Mouse (Mus musculus) retina, adult 2 months (tissue): ENCODE data around the gene Ttk.

Source experiments
- DNase-seq: peaks from one replicate; pipeline ENCODE4 v3.0.0-alpha.2; 2012; ENCODE audit warnings: low read depth, low spot score

Ttk gene

DNA sequence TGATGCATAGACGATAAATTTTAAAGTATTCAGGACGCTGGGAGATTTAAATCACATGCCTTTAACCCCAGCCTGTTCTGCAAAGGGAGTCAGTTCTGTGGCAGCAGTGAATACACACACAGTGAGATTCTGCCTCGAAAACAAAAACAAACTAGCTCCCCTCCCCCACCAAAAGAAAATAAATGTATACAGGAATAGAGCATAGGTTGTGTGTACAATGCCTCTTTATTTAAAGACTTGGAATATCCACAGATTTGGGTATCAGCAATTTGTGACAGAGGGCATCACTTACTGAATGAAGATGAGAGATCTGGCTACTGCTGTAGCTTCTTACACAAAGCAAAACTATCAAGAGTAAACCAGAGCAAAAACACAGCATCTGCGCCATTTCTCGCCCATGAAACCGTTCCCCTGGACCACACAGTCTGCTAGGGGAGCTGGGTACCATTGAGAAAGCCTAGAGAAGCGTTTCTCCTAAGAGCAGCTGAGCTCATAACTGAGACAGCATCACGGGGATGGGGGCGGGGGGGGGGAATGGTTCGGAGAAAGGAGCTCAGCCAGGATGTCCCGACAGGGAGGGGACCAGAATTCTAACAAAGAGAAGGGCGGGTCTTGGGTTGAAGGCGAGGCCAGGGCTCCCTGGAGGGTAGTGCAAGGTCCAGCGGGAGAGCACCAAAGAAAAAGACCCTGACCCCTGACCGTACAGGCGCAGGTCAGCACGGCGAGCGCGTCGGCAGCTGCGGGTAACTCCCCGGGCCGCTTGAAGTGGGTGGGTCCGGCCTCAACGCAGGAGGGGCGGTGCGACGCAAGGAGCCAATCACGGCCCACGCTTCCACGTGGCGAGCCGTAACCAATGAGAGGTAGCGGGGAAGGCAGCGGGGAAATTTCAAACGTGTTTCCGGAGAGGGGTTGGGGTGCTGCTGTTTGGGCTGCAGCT, at the start of gene Ttk:
TSS of gene Ttk (plus strand) at position 879 of the 937 bp plus-strand sequence.
- DNase-seq: peak; percentile 64

DNA sequence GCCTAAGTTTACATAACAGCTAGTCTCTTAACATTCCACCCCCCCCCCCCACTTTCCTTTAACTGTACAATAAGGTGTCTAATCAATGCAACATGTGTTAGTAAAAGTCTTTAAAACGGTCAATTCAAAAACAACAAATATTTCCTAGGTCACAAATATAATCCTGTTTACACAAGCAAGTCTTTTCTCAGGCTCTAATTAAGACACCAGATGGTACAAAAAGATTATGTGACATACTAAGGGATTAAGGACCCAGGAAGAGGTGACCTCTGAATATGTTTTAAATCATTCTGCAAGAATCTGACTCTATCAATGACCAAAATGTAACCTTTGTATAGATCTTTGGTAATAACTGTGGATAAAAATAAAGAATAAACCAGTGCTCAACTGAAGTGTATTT, 49.0 kb upstream of the Ttk start:
- peak; percentile 71 for DNase-seq

DNA sequence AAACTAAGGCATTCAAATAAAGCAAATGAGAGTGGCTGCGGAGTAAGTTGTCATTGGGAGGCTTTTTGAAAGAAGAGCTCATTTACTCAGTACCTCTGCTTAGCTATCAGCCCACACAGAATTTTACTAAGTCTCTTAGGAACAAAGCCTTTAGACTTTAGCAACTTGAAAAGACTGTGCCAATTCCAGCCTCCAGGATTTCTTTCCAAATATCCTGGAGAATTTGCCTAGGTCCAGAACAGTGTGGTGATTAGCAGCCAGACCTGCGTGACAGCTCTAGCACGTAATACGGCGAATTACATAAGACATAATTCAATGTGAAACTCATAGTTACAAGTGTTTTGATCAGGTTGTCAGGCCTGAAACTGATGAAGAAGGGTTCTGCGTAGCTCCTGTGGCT, 45.2 kb upstream of the Ttk start:
- no peak for DNase-seq

DNA sequence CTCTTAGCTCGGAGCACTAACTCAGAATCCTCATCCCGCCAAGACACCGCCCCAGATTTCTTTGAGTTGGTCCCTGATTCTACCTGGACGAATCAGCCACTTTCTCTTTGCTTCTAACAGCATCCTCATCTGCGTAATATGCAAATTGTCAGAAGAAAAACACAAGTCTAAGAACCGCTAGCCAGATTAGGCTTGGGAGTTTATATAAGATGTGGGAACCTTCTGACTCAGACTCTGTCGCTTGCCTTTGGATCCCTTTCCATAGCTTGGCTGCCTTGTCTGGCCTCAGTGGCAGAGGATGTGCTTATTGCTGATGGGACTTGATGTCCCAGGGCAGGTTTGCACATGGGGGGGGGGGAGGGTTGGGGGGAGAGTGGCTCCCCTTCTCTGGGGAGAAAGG, 37.6 kb upstream of the Ttk start:
- DNase-seq: no peak

DNA sequence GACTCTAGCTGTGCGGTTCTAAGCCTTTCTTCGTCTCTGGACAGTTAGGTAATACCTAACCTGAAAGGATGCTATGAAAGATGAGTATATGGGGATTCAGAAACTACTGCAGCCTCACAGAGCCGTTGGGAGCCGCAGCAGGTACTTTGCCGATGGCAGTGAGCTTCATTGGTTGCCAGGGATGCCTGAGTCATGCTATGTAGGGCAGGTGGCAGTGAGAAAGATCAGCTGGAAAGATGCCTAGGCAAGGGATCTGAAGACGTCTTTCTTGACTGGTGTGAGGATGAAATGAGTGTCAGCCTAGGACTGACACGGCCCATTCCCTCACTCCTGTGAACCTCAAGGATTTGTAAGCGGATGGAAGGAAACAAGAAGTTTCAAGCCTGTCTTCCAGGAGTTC, 36.6 kb upstream of the Ttk start:
- DNase-seq: no peak

DNA sequence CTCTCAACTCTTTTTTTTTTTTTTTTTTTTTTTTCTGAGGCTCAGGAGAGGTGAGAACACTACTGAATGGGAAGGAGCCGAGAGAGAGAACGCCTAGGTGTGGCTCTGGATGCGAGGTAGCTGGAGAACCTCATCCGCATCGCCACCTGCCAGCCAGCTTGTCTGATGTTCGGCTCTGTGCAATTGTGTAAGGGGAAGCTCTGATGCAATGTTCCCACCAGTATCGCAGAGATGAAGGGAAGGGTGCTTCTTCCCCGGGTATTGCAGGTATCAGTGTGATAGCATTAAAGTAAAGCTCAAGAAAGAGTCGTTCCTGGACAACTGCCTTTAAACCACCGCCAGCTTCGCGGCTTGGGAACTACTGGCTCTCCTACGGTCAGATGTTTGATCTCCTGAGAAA, 30.1 kb upstream of the Ttk start:
- DNase-seq: no peak

DNA sequence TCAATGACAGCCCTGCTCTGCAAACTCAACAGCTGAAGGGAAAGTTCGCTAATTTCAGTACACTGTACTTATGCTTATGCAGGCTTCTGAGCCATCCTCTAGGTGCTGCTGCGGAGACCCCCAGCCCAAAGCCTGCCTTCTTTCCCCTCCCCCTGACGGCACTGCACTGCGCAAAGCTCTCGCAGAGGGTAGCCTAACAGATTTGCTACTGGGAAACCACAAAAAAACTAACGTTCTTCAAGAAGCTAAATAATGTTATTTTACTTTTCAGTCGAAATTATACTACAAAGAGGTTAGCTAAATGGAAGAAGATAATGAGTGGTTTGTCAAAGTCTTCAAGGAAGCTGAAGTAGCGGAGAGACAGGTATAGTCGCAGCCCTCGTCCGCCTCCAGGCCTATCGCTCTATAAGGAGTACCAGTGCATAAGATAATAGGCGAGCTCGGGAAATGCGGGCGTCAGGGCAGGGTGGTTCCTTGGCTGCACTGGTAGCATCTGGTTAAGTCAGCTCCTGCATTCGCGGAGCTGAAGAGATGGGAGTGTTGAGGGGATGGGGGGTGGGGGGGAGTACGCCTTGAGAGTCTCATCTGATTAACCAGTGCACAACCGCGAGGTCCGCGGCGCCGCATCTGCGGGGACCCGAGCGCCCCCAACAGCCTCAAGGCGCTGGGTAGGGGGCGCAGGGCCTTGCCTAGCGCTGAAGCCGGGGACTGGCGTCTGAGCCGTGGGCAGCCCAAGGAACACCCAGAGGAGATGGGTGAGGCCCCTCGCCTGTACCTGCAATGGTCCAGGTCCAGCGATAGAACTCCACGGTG, 29.1 kb upstream of the Ttk start:
- no peak for DNase-seq

DNA sequence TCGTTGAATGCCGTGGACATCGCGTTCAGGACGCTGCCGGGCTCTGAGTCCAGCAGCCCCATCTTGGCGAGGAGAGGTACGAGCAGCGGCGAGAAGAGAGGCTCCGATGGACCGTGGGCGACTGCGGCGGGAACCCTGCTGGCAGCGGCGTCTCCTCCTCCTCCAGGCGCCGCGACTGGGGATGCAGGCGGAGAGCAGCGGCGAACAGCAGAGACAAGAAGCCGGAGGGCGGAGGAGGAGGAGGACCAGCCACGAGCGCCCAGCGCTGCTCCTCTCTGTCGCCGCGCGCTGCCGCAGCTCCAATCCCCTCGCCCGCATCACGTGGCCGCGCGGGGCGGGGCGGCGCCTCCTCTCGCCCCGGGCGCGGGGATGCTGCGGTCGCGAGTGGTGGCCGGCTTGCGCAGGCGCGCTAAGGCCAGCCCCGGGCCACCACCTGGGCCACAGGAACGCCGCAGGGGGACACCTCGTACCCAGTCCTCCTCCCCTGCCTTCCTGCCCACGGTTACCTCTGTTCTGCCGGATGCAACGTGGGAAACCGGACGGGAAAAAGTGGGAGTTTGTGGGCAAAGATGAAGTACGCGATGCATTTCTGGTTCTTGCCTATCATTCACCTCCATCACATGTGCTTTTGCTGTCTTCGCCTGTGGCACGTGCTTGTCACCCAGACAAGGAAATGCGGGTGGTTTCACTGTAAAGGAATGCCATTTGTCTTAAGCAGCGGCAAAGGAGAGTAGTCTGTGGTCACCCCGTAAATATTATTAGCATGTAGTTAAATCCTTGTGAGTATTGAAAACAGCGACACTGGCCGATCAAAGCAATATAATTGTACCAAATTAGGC, 28.3 kb upstream of the Ttk start, which contains the start of gene Elovl4:
TSS of gene Elovl4 (minus strand) at position 301 of the 839 bp plus-strand sequence.
- DNase-seq: peak; percentile 81

DNA sequence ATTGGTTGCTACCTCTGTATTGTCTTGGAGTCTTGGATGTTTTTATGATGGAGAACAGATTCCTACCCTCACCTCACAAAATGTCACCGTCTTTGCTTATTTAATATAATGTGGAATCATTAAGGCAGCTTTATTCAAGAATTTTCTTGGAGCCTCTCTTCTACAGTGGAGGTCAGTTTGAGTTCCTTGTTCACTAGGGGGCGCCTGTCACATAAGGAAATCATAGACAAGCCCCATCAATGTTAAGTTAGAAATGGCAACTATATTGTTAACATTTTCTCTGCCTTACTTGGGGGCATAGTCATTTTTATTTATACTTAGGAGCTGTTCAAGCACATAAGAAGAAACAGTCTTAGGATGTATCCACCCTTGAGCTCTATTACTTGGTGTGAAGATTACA, 26.9 kb upstream of the Ttk start:
- no peak for DNase-seq

DNA sequence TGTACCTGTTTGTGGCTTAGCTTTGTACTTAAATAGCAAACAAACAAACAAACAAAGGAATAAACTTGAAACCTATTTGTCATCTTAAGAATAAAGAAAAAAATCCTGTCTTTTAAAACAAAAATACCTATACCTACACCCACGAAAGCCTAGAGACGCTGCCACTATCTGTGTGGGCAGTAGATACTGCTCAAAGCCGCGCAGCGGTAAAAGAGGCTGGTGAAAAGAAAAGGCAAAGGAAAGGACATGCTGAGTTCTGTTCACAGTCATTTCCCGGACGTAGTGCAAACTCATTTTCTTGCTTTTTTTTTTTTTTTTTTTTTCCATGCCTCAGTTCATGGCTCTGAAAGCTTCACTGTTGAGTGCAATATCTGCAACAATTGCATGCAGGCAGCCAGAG, 15.3 kb upstream of the Ttk start:
- DNase-seq: no peak

DNA sequence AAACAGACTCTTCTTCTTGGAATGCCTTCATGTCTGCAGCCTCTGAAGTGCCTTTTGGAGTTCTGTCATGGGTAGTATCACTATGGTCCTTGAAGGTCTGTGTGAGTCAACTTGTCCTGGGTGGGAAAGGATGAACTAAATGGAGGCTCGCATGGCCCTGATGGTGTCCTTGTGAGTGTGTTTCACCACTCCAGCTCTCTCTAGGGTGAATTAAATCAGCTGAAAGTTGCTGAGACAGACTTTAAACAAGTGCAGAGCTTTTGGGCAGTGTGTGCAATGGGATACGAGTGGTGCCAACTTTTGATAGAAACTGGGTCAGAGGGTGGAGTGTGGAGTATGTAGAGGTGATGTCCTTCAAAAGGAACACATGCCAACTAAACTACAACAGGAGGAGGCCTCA, 13.5 kb upstream of the Ttk start:
- DNase-seq: no peak

DNA sequence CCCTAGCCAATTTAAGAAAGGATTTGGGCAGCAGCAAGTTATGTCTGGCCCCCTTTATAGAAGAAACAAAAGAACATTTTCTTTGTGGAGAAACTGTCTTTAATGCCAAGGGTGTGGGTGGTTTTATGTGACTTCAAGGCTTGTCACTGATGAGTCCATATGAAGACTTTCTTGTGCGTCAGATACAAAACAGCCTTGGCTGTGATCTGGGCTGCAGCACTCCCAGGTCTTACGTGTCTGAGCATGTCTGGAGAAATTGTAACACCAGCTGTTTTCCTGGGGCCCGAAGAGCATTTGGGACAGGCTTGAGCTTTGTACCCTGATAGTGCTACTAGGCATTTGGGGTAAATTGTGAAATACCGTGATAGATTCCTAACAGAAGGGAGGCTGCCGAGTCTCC, 11.6 kb upstream of the Ttk start:
- no peak for DNase-seq

DNA sequence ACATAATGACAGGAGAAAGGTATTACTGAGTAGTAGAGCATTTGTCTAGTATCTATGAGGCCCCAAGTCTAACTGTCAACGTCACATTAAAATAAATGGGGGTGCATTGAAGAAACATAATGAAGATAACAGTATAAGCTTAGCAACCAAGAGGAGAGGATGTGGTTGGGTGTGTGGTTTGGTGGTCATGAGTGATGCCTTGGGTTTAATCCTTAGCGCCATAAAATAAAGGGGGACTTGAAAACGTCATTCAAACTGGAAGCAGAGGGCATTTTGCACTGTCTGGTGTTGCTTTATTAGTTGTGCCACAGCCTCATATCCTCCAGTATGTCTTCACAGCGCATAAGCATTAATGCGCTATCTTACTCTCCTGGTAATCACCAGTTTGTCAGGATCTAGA, 4.6 kb upstream of the Ttk start:
- no peak for DNase-seq

DNA sequence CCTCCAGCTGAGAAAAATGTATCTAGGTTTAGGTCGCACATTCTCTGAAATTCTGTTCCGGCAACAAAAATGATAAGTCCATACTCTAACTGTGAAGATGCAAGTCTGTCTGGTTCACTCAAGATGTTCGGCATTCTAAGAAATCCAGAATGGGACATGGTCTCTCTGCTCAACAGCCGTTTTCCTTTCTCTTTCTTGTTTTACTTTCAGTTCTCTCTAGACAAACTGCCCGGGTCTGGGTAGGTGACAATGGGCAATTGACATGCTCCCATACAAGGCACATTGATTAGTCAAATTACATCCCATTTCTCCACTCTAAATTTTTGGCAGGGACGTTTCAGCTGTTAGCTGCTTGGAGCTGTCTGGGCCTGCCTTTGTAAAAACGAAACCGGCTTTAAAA, 3.3 kb upstream of the Ttk start:
- no peak for DNase-seq

DNA sequence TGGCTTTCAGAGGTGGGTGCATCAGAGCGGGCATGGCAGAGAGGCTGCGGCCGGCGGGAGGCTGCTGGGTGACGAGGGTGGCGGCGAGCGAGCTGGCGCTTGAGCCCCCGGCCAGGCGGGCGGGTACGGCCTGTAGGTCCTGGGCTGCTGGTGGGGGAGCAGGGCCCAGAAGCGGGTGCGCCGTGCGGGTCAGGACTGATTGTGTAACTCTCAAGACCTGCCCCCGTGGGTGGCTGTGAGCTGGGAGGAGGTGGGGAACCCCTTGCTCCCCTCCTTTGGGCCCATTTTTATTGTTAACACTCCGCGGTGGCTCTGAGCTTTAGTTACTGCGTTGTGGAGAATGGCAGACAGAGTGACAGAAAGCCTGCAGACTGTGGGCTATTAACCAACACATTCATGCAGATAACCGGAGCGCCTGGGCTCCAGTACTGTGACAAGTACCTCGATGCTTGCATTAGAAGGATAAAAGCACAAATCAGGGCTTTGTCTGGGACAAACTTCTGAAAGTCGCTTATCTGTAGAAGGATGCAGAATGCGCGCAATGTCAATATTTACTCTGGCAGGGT, 342 bp downstream of the Ttk start:
- DNase-seq: no peak

DNA sequence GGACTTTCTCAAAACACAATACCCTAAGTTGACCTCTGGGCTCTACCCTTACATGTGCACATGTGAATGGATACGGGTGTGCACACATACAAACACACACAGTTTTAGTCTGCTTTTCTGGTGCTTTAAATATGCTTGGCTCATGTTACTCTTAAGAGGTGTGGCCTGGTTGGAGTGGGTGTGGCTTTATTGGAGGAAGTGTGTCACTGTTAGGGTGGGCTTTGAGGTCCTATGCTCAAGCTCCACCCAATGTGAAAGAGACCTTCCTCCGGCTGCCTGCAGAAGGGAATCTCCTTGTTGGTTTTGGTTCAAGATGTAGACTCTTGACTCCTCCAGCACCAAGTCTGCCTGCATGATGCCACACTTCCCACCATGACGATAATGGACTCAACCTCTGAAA, 18.0 kb downstream of the Ttk start:
- no peak for DNase-seq

DNA sequence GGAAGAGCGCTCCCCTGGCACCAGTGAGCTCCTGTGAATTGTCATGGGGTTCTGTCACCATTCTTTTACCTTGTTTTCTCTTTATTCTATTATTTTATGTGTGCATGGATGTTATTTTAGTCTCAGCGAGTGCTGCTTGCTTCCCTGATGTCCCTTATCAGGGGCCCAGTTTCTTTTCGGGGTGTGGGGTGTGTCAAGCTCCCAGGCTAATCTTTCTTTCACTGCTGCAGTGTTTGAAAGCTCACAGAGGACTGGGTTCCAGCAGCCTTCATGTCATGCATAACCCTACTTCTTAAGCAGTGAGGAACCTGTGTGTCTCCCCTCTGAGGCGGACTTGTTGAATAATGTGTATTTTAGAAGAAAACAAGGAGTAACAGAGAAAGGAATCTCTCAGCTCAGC, 30.7 kb downstream of the Ttk start:
- DNase-seq: no peak

DNA sequence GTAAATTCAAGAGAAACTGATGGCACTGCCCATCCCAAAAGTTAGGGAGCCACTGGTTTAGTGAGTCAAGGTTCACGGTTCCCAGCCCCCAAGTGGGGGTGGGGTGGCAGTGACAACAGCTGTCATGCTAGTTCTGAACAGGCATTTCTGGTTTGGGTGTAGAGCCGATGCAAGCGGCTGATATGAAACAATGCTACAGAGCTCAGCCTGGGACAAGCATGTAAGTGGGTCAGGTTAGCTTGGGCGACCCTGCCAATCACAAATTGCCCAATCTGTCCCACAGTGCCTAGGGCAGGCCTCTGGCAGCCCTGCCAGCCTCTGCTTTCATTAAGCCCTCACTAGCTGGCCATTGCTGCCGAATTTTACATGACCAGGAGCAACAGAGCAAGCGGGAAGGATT, 47.7 kb downstream of the Ttk start:
- DNase-seq: no peak

DNA sequence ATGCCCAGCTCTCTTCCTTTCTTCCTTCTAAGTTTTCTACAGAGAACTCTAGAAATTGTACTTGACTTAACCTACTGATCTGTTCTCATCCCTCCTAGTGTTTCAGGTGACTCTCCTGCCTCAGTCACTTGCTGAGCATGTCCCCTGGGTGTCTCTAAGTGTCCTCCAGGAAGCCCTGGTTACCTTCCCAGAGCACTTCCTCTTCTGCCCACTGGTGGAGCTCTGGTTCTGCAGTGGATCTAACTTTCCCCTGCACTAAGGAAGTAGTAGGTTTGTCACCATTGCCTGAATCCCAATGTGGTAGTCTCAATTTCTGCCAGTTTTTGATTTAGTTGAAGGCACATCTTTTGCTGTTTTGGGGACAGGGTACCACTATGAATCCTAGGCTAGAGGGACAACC, 51.7 kb downstream of the Ttk start:
- no peak for DNase-seq

DNA sequence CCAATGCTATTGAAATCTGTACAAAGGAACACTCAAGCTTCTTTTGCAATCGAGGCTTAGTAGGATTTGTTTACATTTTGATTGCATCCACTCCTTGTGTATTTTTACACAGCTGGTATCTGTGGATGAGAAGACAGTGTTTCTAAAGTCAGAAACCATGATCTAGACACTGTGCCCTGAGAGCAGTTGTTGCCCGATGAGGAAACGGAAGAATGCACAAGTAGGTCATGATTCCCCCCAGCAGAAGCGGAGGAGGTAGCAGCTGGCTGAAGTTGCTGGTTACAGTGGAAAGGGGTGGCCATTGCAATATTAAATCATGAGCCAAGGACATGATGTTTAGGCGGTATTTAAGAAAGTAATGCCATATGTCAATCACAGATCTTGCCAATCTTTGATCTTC, 53.7 kb downstream of the Ttk start:
- no peak for DNase-seq

DNA sequence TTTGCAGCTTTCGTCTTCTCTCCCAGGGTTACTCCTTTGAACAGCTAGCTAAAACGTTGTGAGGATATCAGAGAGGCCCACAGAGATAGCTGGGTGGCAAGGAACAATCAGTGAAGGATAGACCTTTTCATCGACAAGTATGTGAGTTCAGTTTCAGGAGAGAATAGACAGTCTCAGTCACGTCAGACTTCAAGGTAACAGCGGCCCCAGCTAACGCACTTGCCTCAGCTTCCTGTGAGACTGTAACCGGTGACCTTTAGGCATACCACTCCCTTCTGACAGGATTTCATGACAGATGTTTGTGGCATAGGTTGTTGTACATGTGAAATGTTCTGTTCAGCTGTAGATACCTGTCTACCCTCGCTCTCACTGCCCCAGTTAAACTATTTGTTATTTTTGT, 58.6 kb downstream of the Ttk start:
- no peak for DNase-seq
